Mouse (Mus musculus): ENCODE data around the gene Slc48a1.
A peak's percentile ranks its signal among the peaks of the same experiment; 100 is the strongest.

Gene Slc48a1

GRCm38 (mm10) chr15:97801811-97802210, 23.5 kb downstream of the Slc48a1 start:
- no peak for DNase-seq (ENCODE audit: low read depth, low spot score)

GRCm38 (mm10) chr15:97802575-97802974, 24.3 kb downstream of the Slc48a1 start:
- no peak for DNase-seq (ENCODE audit: low read depth, low spot score)

- no peak for DNase-seq (ENCODE audit: low read depth, low spot score)
Observed at GRCm38 (mm10) chr15:97807867-97808266, 29.5 kb downstream of the Slc48a1 start.

- no peak for DNase-seq (ENCODE audit: low read depth, low spot score)
Observed at GRCm38 (mm10) chr15:97808532-97808931, 30.2 kb downstream of the Slc48a1 start.

GRCm38 (mm10) chr15:97809206-97809605, 30.9 kb downstream of the Slc48a1 start:
- no peak for DNase-seq (ENCODE audit: low read depth, low spot score)

- DNase-seq (ENCODE audit: low read depth, low spot score) = no peak
Observed at GRCm38 (mm10) chr15:97809942-97810341, 31.6 kb downstream of the Slc48a1 start.

GRCm38 (mm10) chr15:97810399-97810798, 32.1 kb downstream of the Slc48a1 start:
- DNase-seq (ENCODE audit: low read depth, low spot score) = no peak

GRCm38 (mm10) chr15:97811307-97811706, 33.0 kb downstream of the Slc48a1 start:
- DNase-seq (ENCODE audit: low read depth, low spot score) = no peak

GRCm38 (mm10) chr15:97812126-97812525, 33.8 kb downstream of the Slc48a1 start:
- DNase-seq (ENCODE audit: low read depth, low spot score) = no peak

GRCm38 (mm10) chr15:97812875-97813274, 34.6 kb downstream of the Slc48a1 start:
- no peak for DNase-seq (ENCODE audit: low read depth, low spot score)

- DNase-seq (ENCODE audit: low read depth, low spot score) = no peak
Observed at GRCm38 (mm10) chr15:97813452-97814204, 35.3 kb downstream of the Slc48a1 start.

- no peak for DNase-seq (ENCODE audit: low read depth, low spot score)
Observed at GRCm38 (mm10) chr15:97814703-97815102, 36.4 kb downstream of the Slc48a1 start.

GRCm38 (mm10) chr15:97815254-97815653, 36.9 kb downstream of the Slc48a1 start:
- DNase-seq (ENCODE audit: low read depth, low spot score) = no peak

- DNase-seq (ENCODE audit: low read depth, low spot score) = no peak
Observed at GRCm38 (mm10) chr15:97816199-97816994, 38.1 kb downstream of the Slc48a1 start.

GRCm38 (mm10) chr15:97819937-97820336, 41.6 kb downstream of the Slc48a1 start:
- DNase-seq (ENCODE audit: low read depth, low spot score) = no peak

GRCm38 (mm10) chr15:97821321-97821982, 43.1 kb downstream of the Slc48a1 start:
- peak; percentile 84 for DNase-seq (ENCODE audit: low read depth, low spot score)

GRCm38 (mm10) chr15:97821983-97822363, 43.7 kb downstream of the Slc48a1 start:
- no peak for DNase-seq (ENCODE audit: low read depth, low spot score)

GRCm38 (mm10) chr15:97822545-97823228, 44.4 kb downstream of the Slc48a1 start:
- no peak for DNase-seq (ENCODE audit: low read depth, low spot score)

GRCm38 (mm10) chr15:97823479-97823878, 45.2 kb downstream of the Slc48a1 start:
- DNase-seq (ENCODE audit: low read depth, low spot score) = no peak

- no peak for DNase-seq (ENCODE audit: low read depth, low spot score)
Observed at GRCm38 (mm10) chr15:97824042-97824441, 45.7 kb downstream of the Slc48a1 start.

GRCm38 (mm10) chr15:97825071-97825940, 47.0 kb downstream of the Slc48a1 start:
- peak; percentile 95 for DNase-seq (ENCODE audit: low read depth, low spot score)
